Comparison of ENCODE assay signal across 8 mouse cellular contexts in the genomic region with DNA sequence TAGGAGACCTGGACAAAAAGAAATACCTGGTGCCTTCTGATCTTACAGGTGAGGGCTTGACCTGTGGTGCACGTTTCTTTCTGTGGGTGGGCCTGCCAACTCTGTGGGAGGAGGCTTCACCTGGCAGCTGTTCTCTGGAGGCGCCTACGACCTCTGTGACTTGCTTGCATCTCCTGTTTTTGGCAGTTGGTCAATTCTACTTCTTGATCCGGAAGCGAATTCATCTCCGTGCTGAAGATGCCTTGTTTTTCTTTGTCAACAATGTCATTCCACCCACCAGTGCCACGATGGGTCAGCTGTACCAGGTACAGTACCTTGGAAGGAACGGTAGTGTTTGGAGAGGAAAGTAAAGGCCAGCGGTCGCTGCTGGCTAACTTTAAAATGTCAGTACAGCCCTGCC. TPM values are rescaled to one million over a fixed set of nuclear protein-coding genes. Genes with fewer than 3 reads are reported as not detected.
A peak's percentile ranks its signal among the peaks of the same experiment; 100 is the strongest.
DNase-seq lines count a peak whose midpoint lies in the region; ATAC-seq lines count a peak whose summit lies in the region.

No protein-coding gene starts in this region.

- no peaks in the 10 kb centered on the region for H3K9me3 ChIP-seq in kidney, embryonic 15.5 days (replicated peaks)
- H3K9me3 ChIP-seq in midbrain, embryonic 15.5 days = no peaks in the 10 kb centered on the region

- peak overlapping the region; percentile 59 for H3K4me3 ChIP-seq in kidney, embryonic 15.5 days (replicated peaks)
- peak overlapping the region; percentile 89 for H3K4me3 ChIP-seq in midbrain, embryonic 15.5 days

- H3K27ac ChIP-seq in kidney, embryonic 15.5 days = no peak overlapping the region
- H3K27ac ChIP-seq in midbrain, embryonic 15.5 days = peak overlapping the region; percentile 4; the same call in 1 of the 2 replicates

- H3K4me2 ChIP-seq in kidney, embryonic 15.5 days = peak overlapping the region; percentile 66
- H3K4me2 ChIP-seq in midbrain, embryonic 15.5 days = peak overlapping the region; percentile 72

- H3K4me1 ChIP-seq in kidney, embryonic 15.5 days = peaks cover 26% of the 10 kb centered on the region
- H3K4me1 ChIP-seq in midbrain, embryonic 15.5 days = peaks cover 34% of the 10 kb centered on the region

- H3K27me3 ChIP-seq in kidney, embryonic 15.5 days = no peaks in the 10 kb centered on the region
- no peaks in the 10 kb centered on the region for H3K27me3 ChIP-seq in midbrain, embryonic 15.5 days (replicated peaks)

- H3K9ac ChIP-seq in kidney, embryonic 15.5 days = peak overlapping the region; percentile 64
- H3K9ac ChIP-seq in midbrain, embryonic 15.5 days = peak overlapping the region; percentile 90

- peaks cover 50% of the 10 kb centered on the region for H3K36me3 ChIP-seq in kidney, embryonic 15.5 days
- H3K36me3 ChIP-seq in midbrain, embryonic 15.5 days (replicated peaks) = peaks cover 18% of the 10 kb centered on the region; the same call in 1 of the 2 replicates

- WGBS in kidney, embryonic 15.5 days = 77% methylated on average over 10 of the region's 10 CpGs
- 87% methylated on average over 10 of the region's 10 CpGs for WGBS in midbrain, embryonic 15.5 days

- ATAC-seq in kidney, embryonic 15.5 days (replicated peaks; ENCODE audit: low FRiP score) = no peak
- no peak for ATAC-seq in midbrain, embryonic 15.5 days (replicated peaks)

- DNase-seq in kidney, adult 11 months = peak; percentile 62
- no peak for DNase-seq in kidney, postnatal 4 days
- peak; percentile 34 for DNase-seq in fat pad, adult 2 months (ENCODE audit: extremely low read depth, low read depth, low spot score)
- no peak for DNase-seq in right cerebral cortex, adult 18-20 months
- no peak for DNase-seq in Muller cell, postnatal 12 days (ENCODE audit: inconsistent ontology term)
- DNase-seq in spleen, postnatal 4 days (ENCODE audit: low spot score in 2 of 2) = no peak

RNA-seq across cellular contexts. Expression of a gene that starts 1.5 kb away (rescaled TPM):
- 447 and 450 TPM in 2 replicates for polyA plus RNA-seq in kidney, embryonic 15.5 days (2015; fragmentation: Nextera tagmentation; extraction: Ambion mirVana)
- polyA plus RNA-seq in midbrain, embryonic 15.5 days (2015; fragmentation: Nextera tagmentation; extraction: Ambion mirVana) = 495 and 507 TPM in 2 replicates

RNA-seq across cellular contexts. Expression of a gene that starts 3.2 kb away (rescaled TPM):
- 75.8 and 78.8 TPM in 2 replicates for polyA plus RNA-seq in kidney, embryonic 15.5 days (2015; fragmentation: Nextera tagmentation; extraction: Ambion mirVana)
- polyA plus RNA-seq in midbrain, embryonic 15.5 days (2015; fragmentation: Nextera tagmentation; extraction: Ambion mirVana) = 57.1 and 58.8 TPM in 2 replicates

RNA-seq across cellular contexts. Expression of a gene that starts 8.0 kb away (rescaled TPM):
- polyA plus RNA-seq in kidney, embryonic 15.5 days (2015; fragmentation: Nextera tagmentation; extraction: Ambion mirVana) = 38.2 and 43.2 TPM in 2 replicates
- 30.4 and 31.0 TPM in 2 replicates for polyA plus RNA-seq in midbrain, embryonic 15.5 days (2015; fragmentation: Nextera tagmentation; extraction: Ambion mirVana)

RNA-seq across cellular contexts. Expression of a gene that starts 10.1 kb away (rescaled TPM):
- polyA plus RNA-seq in kidney, embryonic 15.5 days (2015; fragmentation: Nextera tagmentation; extraction: Ambion mirVana) = 116 and 120 TPM in 2 replicates
- 162 and 177 TPM in 2 replicates for polyA plus RNA-seq in midbrain, embryonic 15.5 days (2015; fragmentation: Nextera tagmentation; extraction: Ambion mirVana)

RNA-seq across cellular contexts. Expression of a gene that starts 11.4 kb away (rescaled TPM):
- 31.0 and 31.7 TPM in 2 replicates for polyA plus RNA-seq in kidney, embryonic 15.5 days (2015; fragmentation: Nextera tagmentation; extraction: Ambion mirVana)
- polyA plus RNA-seq in midbrain, embryonic 15.5 days (2015; fragmentation: Nextera tagmentation; extraction: Ambion mirVana) = 22.5 and 25.4 TPM in 2 replicates

Comparison
In these comparisons a context has a peak if more than half of its experiments do, and no peak if none do; other contexts are left out.
1. DNase-seq: peak in kidney, adult 11 months (single experiment) and fat pad, adult 2 months (single experiment); none in kidney, postnatal 4 days (0 of 2), right cerebral cortex, adult 18-20 months (single experiment), Muller cell, postnatal 12 days (single experiment) and spleen, postnatal 4 days (0 of 2).